In genomic region chr11:78037831-78038752, GRCm38 (mm10) we compare ENCODE assay signal across 8 mouse cellular contexts. TPM values are rescaled to one million over a fixed set of nuclear protein-coding genes. Genes with fewer than 3 reads are reported as not detected.
DNase-seq lines count a peak whose midpoint lies in the region; ATAC-seq and TF ChIP-seq lines count a peak whose summit lies in the region.

Flot2 (plus strand) TSS chr11:78037931.

- peaks cover 64% of the 10 kb centered on the region for H3K4me1 ChIP-seq in E14TG2a.4 (replicated peaks; ENCODE audit: low read depth, low read length)
- peaks cover 14% of the 10 kb centered on the region for H3K4me1 ChIP-seq in heart, embryonic 16.5 days (ENCODE audit: control insufficient read depth, insufficient read depth, low read length)
- H3K4me1 ChIP-seq in lung, embryonic 14.5 days (ENCODE audit: insufficient read depth), result peaks cover 10% of the 10 kb centered on the region
- H3K4me1 ChIP-seq in neural tube, embryonic 15.5 days, result peaks cover 45% of the 10 kb centered on the region

- H3K27me3 ChIP-seq in E14TG2a.4 (ENCODE audit: insufficient read depth, low read length), result 0 out of 2 replicates have a peak, but pooled peaks cover under 1% of the 10 kb centered on the region
- no peaks in the 10 kb centered on the region for H3K27me3 ChIP-seq in heart, embryonic 16.5 days (ENCODE audit: control insufficient read depth, insufficient read depth, low read length)
- H3K27me3 ChIP-seq in lung, embryonic 14.5 days (ENCODE audit: insufficient read depth, low read length), result no peaks in the 10 kb centered on the region
- H3K27me3 ChIP-seq in neural tube, embryonic 15.5 days (replicated peaks), result no peaks in the 10 kb centered on the region

- peak within 1 kb of the TSS; percentile 88 for H3K27ac ChIP-seq in heart, embryonic 16.5 days (ENCODE audit: low read length)
- H3K27ac ChIP-seq in lung, embryonic 14.5 days (ENCODE audit: low read depth), result peak within 1 kb of the TSS; percentile 55
- peak within 1 kb of the TSS; percentile 86 for H3K27ac ChIP-seq in neural tube, embryonic 15.5 days (replicated peaks)

- peak within 1 kb of the TSS; percentile 90 for H3K9ac ChIP-seq in heart, embryonic 16.5 days (ENCODE audit: low read length)
- peak within 1 kb of the TSS; percentile 72 for H3K9ac ChIP-seq in lung, embryonic 14.5 days
- peak within 1 kb of the TSS; percentile 76 for H3K9ac ChIP-seq in neural tube, embryonic 15.5 days (replicated peaks)

- H3K4me3 ChIP-seq in E14TG2a.4 (replicated peaks; ENCODE audit: low read length), result peak within 1 kb of the TSS; percentile 93
- H3K4me3 ChIP-seq in heart, embryonic 16.5 days (ENCODE audit: low read length), result peak within 1 kb of the TSS; percentile 77
- peak within 1 kb of the TSS; percentile 73 for H3K4me3 ChIP-seq in lung, embryonic 14.5 days (ENCODE audit: low read depth, low read length)
- peak within 1 kb of the TSS; percentile 76 for H3K4me3 ChIP-seq in neural tube, embryonic 15.5 days (replicated peaks)

- peak; percentile 88 for TF ChIP-seq POLR2A in brain, embryonic 14.5 days (IDR thresholded peaks at IDR 0.05; ENCODE audit: borderline replicate concordance, extremely low read depth, insufficient read depth, insufficient read length, poor library complexity, severe bottlenecking)

- peaks cover 4% of the 10 kb centered on the region; the same call in 1 of the 2 replicates for H3K9me3 ChIP-seq in E14TG2a.4 (ENCODE audit: low read length)
- 0 out of 2 replicates have a peak, but pooled peaks cover 3% of the 10 kb centered on the region for H3K9me3 ChIP-seq in heart, embryonic 16.5 days (replicated peaks; ENCODE audit: control insufficient read depth, low read length)
- H3K9me3 ChIP-seq in lung, embryonic 14.5 days (ENCODE audit: low read depth, low read length), result no peaks in the 10 kb centered on the region
- no peaks in the 10 kb centered on the region for H3K9me3 ChIP-seq in neural tube, embryonic 15.5 days (replicated peaks)

- whole genome bisulfite sequencing in heart, embryonic 16.5 days, result 2% methylated on average over 55 of the region's 55 CpGs
- 2% methylated on average over 48 of the region's 55 CpGs for WGBS in lung, embryonic 14.5 days
- WGBS in neural tube, embryonic 15.5 days, result 1% methylated on average over 52 of the region's 55 CpGs

- no peak for TF ChIP-seq CTCF in E14TG2a.4 (conservative IDR thresholded peaks at IDR 0.05; ENCODE audit: low read length)
- no peak for TF ChIP-seq CTCF in brain, embryonic 14.5 days (IDR thresholded peaks at IDR 0.05; ENCODE audit: borderline replicate concordance, extremely low read depth, insufficient read depth, insufficient read length)
- no peak for TF ChIP-seq CTCF in lung, embryonic 14.5 days (IDR thresholded peaks at IDR 0.05; ENCODE audit: low read depth)

- DNase-seq in brain, embryonic 14.5 days (ENCODE audit: low read depth), result peak; percentile 75
- peak; percentile 68 to 77 for DNase-seq in kidney, postnatal 25 days
- DNase-seq in lung, embryonic 14.5 days, result peak; percentile 82
- peak; percentile 36 to 72 for DNase-seq in thymus, postnatal 10 days (ENCODE audit: low spot score in 2 of 2)

- peak; percentile 83 for ATAC-seq in erythroid progenitor cell, adult 5-6 weeks (replicated peaks; ENCODE audit: low FRiP score, poor library complexity, severe bottlenecking)
- ATAC-seq in heart, embryonic 16.5 days (replicated peaks; ENCODE audit: extremely low read depth, insufficient read depth, low FRiP score), result peak; percentile 85
- peak; percentile 89 for ATAC-seq in lung, embryonic 14.5 days (ENCODE audit: insufficient read depth)
- peak; percentile 84 for ATAC-seq in neural tube, embryonic 15.5 days (ENCODE audit: low FRiP score)

- H3K36me3 ChIP-seq in E14TG2a.4 (ENCODE audit: insufficient read depth, low read length), result peaks cover 42% of the 10 kb centered on the region
- H3K36me3 ChIP-seq in heart, embryonic 16.5 days (ENCODE audit: control insufficient read depth, insufficient read depth), result peaks cover 2% of the 10 kb centered on the region; the same call in 1 of the 2 replicates
- H3K36me3 ChIP-seq in lung, embryonic 14.5 days (ENCODE audit: insufficient read depth), result 0 out of 2 replicates have a peak, but pooled peaks cover 26% of the 10 kb centered on the region
- peaks cover 10% of the 10 kb centered on the region for H3K36me3 ChIP-seq in neural tube, embryonic 15.5 days

- peak within 1 kb of the TSS; percentile 68 for H3K4me2 ChIP-seq in heart, embryonic 16.5 days (ENCODE audit: low read depth, low read length)
- H3K4me2 ChIP-seq in lung, embryonic 14.5 days, result peak within 1 kb of the TSS; percentile 90
- H3K4me2 ChIP-seq in neural tube, embryonic 15.5 days, result peak within 1 kb of the TSS; percentile 78

RNA-seq across cellular contexts. Expression of gene Flot2, which starts in this region (rescaled TPM):
- polyA plus RNA-seq in brain, embryonic 14.5 days (2012; rRNA removed), result 111 and 112 TPM in 2 replicates
- 15.1 and 24.7 TPM in 2 replicates for total RNA-seq in erythroid progenitor cell, adult 5-6 weeks (2015; ENCODE audit: low replicate concordance)
- total RNA-seq in erythroid progenitor cell, adult 5-6 weeks (2017; ENCODE audit: low replicate concordance), result 13.1 and 17.6 TPM in 2 replicates
- polyA plus RNA-seq in heart, embryonic 16.5 days (2015; fragmentation: Nextera tagmentation; extraction: Ambion mirVana), result 109 and 112 TPM in 2 replicates
- polyA plus RNA-seq in lung, embryonic 14.5 days (2014; fragmentation: Nextera tagmentation; extraction: Ambion mirVana), result 51.4 and 57.4 TPM in 2 replicates
- polyA plus RNA-seq in neural tube, embryonic 15.5 days (2015; fragmentation: Nextera tagmentation; extraction: Ambion mirVana), result 121 and 132 TPM in 2 replicates

Comparison
In these comparisons a context has a peak if more than half of its experiments do, and no peak if none do; other contexts are left out.
1. Peak in every context shown above with its lines: DNase-seq, ATAC-seq, H3K4me3 ChIP-seq and H3K27ac ChIP-seq.